Mouse (Mus musculus): Measurements from ENCODE around the gene Adarb2.

DNA sequence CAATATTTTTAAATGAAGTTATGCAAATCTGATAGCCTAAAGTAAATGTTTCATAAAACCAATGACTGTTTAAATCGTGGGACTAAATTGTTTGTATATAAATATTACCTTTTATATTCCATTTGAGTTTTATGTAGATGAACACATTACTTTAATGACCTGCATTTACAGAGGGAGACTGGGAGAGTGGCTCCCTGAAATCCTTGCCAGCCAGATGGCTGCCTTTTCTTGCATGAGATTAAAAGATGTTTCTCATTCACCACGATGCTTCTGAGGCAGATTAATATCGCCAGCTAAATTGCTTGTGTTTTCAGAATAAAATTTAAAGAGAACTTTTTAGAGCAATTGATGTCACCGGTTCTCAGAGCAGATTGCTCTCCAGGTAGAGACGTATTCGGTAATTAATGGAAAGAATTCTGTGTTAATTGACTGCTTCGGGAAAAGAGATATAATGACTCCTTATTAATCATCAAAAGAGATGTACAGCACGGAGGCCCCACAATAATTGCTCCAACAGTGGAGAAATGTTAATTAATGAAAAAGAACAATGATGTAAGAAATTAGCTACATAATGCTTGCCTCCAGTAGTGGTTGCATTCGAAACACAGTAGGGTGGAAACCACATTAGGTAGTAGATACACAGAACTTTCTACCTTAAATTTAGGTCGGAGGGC, 527.4 kb downstream of the Adarb2 start:
- TF ChIP-seq CTCF (IDR thresholded peaks at IDR 0.05; ENCODE audit: borderline replicate concordance, insufficient read depth, low read length) = no peak
- TF ChIP-seq POLR2A (IDR thresholded peaks at IDR 0.05; ENCODE audit: low read depth, low read length) = no peak

Data from embryonic fibroblast, embryonic 13.5 days (primary cell).